Mouse (Mus musculus) lung, postnatal 10 days (tissue): ENCODE data around the gene Cwc25.
A peak's percentile ranks its signal among the peaks of the same experiment; 100 is the strongest.

Experiments used
- DNase-seq: peaks from one replicate; pipeline ENCODE4 v3.0.0; 2021

Gene Cwc25

GRCm38 (mm10) chr11:97766154-97766881, at the start of gene Cwc25:
TSS of gene Cwc25 (minus strand) at chr11:97766556.
- peak; percentile 98 for DNase-seq

GRCm38 (mm10) chr11:97815736-97816135, 49.4 kb upstream of the Cwc25 start:
- no peak for DNase-seq

DNA sequence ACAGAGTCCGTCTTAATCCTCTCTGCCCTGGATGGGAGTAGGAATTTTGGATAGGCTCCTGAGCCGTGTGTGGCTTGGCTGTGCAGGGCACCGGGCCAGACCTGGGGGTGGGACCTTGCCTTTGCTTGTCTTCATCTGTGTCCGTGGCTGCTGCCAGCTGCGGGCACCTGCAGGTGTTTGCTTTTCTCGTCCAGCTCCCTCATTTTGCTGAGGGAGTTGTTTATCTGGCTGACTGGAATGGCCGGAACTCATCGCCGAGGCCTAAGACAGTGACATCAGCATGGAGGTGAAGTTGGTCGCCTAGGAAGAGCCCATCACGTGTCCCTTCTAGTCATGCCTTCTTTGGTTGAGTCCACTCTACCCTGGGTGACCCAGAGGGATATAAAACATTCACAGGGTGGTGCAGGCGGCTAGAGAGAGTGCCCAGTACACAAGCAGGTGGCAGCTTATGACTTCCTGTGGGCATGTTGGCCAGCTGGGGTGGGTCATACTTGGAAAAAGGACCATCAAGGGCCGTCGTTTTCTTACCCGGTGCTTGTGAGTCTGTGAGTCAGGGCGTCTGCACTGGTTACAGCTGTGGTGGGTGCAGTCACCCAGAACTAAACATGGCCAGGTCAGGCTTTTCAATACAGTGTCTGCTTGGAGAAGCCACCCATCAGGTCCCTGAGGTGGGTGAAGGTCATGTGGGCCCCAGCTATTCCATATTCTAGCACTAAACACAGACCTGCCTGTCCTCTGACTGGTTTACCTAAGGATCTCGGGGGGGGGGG, 47.6 kb upstream of the Cwc25 start:
- DNase-seq: no peak

DNA sequence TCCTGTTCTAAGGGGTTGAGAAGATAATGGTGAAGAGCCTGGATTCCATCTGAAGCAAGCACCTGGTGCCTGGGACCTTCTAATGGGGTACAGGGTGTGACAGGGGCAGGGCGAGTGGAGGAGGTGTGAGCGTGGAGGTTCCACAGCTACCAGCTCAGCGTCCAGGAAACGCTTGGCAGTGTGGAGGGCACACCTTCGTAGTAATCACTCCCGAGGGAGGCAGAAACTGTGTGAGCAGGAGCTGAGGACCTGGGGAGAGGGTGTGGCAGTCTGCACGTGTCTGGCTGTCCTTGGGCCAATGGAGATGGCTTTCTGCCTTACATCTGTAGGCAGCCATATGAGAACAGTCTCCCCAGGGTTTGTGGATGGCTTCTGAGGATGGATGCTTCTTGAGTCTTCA, 46.7 kb upstream of the Cwc25 start:
- no peak for DNase-seq

GRCm38 (mm10) chr11:97812491-97812921, 46.1 kb upstream of the Cwc25 start:
- no peak for DNase-seq

DNA sequence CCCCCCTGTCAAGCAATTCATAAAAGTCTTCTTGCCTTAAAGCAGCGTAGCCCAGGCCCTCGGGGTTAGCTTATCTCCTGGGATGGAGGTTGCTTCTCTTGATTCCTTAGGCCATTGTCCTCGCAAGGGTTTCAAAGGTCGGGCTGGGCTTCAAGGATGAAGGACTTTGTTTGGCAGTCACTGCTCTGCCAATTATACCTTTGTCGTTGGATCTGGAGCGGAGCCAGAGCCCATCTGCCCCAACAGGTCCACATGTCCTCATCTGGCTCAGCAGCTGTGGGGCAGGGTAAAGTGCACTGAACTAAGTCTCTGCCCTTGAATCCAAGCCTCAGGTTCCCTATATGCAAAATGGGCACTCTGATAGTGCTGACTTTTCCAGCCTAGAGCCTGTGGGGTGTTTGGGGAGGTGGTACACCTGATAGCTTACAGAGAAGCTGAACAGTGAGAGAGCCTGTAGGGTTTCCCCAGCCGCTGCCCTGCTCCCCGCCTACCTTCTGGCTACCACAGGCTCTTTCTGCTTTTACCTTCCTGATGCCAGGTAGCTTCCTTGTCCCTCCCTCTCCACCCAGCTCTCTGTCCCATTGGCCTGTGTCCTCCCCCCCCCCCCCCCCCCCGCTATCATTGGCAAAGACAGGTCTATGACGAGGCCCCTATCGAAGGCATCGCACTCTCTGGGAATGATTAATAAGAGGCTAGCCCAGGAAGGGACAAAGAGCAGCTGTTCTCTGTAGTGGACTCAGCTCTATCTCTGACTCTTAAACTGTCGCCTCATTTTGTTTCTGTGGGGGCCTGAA, 45.4 kb upstream of the Cwc25 start:
- no peak for DNase-seq

DNA sequence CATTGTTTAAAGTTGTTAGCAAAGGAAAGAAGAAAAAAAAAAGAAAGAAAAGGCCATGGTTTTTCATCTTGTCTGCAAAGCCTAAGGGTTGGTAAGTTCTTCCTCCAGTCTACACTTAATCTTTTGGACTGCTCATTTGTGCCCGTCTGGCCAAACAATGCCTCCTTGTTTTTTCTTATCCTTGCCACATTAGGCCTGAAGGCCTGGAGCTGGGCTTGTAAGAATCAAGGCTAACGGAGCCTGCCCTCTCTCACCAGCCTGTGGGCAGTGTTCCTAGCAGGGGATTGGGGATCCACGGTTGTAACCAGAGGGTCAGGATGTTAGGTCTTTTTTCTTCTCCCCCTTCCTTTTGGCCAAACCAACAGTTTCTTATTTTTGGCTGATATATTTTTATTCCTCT, 44.6 kb upstream of the Cwc25 start:
- DNase-seq: no peak

GRCm38 (mm10) chr11:97810356-97810755, 44.0 kb upstream of the Cwc25 start:
- DNase-seq: peak; percentile 59

DNA sequence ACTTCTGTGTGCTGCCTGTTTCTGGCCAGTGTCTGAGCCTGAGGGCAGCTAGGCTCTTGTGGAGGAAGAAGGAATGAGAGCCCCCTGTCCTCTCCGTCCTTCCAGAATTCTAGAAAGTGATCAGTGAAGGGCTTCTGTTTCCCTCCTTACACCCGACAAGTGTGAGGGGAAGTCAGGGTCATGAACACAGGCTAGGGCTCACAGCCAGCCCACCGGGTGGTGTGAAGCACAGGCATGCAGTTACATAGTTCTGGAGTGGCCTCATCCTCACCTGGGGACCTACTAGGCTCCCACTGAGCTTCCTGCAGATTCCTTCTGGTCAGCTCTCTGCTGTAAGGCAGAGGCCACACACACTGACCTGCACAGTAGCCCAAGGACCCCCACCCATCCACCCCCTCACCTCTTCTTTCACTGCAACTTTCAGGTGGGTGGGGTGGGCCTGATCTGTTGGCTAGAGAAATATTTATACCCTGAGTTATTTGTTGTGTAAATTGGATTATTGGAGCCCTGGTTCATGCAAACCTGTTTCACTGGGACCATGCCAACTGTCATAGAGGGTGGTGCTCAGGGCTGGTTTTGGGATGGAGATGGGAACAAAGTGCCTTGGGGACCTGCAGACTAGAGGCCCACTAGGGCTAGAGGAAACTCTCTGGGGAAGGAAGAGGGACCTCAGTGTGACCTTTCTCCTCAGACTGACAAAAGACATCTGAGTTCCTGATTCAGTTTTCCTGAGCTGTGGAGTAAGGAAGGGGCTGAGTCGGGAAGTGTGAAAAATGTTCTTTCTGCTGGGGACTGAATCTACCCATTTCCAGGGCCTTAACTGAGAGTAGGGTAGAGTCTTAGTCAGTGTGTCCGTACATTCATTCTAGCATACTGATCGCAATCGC, 43.1 kb upstream of the Cwc25 start:
- DNase-seq: no peak

DNA sequence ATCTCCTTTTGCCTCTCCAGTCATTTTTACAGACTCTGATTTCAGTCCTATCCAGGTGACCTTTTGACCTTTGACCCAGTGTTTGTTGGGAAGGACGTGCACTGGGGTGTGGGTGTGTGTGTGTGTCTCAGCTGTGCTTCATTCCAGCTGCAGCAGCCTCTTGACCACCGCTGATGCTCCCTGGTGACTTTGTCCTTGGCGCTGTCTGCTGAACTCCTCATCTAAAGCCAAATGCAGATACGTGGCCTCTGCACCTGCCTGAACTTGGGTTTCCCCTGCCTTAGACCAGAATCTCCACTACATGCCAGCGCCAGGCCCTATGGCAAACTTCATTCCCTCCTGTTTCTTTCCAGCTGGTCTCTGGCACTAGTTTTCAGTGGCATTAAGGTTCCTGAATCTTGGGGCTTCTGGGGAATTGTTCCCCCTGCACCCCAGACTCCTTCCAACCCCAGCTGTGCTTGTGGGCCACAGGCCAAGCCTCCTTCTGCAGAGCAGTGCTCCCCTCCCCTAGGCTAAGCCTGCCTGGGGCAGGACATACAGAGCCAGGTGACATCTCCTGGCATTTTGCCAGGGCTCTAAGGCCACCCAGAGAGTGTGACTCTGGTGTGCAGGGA, 42.4 kb upstream of the Cwc25 start:
- no peak for DNase-seq

- peak; percentile 87 for DNase-seq
Measured at GRCm38 (mm10) chr11:97808093-97808492, 41.7 kb upstream of the Cwc25 start.

GRCm38 (mm10) chr11:97807626-97808025, 41.3 kb upstream of the Cwc25 start:
- DNase-seq: no peak

GRCm38 (mm10) chr11:97806613-97806964, 40.2 kb upstream of the Cwc25 start:
- no peak for DNase-seq

GRCm38 (mm10) chr11:97805662-97806612, 39.6 kb upstream of the Cwc25 start:
- DNase-seq: no peak

DNA sequence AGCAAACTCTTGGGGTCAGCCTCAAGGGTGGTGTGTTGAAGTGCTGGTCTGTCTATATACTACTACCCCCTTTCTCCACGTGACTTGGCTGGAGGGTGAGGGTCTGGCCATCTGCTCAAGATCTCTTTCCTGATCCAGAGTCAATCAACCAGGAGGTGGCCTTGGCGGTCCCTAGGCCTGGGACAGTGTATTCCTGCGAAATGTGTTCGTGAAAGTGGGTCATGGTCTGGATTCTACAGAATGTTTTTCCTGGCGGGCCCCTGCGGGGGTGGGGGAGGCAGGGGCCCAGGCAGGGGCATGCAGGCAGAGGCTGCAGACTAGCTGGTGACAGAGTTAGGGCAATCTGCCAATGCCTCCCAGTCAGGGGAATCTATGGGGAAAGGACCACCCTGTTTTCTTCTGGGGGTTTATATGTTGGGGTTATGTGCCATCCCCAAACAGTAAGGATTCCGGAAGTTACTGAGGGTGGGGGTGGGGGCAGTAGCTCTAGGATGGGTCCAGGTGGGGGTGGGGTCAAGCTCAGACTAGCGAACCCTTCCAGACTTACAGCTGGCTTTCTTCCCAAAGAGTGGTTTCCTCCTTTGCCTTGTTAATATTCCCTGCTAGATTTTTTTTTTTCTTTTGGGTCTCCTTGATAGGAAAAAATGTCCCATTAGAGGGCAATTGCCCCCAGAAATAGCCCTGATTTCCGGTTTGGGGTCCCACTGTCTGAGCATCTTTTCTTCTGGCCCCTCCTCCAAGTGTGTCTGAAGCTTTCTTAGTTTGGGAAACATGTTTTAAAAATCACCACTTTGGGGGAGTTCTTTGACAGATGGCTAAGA, 38.7 kb upstream of the Cwc25 start:
- DNase-seq: peak; percentile 68

DNA sequence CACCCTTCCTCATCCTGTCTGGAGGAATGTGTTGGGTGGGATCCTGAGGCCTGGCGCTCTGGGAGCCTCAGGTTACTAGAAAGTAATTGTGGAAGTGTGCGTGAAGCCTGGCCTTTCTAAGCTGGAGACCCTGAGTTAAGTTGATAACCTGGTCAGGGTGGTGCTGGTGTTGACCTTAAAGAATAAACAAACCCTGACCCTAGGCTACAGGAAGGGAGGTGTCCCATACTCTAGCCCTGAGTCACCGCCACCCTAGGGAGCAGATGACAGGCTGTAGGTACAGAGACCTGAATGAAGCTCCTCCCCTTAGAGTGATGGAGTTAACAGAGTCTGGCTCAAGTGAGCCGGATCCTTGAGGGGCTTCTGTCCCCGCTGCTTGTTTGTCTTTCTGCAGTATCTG, 37.5 kb upstream of the Cwc25 start:
- no peak for DNase-seq

DNA sequence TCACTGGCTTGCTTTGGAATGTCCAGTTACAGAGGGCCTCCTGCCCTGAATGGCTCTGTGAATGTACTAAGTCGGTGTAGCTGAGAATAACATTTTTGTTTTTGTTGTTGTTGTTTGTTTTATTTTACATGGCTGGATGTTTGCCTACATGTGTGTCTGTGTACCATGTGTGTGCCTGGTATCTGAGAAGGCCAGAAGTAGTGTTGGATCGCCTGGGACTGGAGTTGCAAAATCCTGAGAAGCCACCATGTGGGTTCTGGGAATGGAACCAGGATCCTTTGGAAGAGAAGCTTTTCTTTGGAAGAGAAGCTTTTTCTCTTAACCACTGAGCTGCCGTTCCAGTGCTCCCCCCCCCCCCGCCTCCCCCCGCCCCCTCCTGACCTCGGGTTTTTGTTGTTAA, 36.1 kb upstream of the Cwc25 start:
- no peak for DNase-seq

DNA sequence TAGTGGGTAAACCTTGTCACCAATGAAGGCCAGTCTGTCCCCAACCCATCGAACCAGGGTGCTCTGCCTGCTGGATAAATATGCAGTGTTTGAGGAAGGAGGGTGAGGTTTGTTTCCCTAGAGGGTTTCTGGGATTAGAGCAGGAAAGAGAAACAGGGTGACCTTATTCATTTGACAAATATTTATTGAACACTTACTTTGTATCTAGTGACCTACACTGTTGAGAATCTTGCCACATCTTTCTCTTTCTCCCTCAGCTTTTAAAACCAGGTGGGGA, 35.8 kb upstream of the Cwc25 start:
- no peak for DNase-seq

DNA sequence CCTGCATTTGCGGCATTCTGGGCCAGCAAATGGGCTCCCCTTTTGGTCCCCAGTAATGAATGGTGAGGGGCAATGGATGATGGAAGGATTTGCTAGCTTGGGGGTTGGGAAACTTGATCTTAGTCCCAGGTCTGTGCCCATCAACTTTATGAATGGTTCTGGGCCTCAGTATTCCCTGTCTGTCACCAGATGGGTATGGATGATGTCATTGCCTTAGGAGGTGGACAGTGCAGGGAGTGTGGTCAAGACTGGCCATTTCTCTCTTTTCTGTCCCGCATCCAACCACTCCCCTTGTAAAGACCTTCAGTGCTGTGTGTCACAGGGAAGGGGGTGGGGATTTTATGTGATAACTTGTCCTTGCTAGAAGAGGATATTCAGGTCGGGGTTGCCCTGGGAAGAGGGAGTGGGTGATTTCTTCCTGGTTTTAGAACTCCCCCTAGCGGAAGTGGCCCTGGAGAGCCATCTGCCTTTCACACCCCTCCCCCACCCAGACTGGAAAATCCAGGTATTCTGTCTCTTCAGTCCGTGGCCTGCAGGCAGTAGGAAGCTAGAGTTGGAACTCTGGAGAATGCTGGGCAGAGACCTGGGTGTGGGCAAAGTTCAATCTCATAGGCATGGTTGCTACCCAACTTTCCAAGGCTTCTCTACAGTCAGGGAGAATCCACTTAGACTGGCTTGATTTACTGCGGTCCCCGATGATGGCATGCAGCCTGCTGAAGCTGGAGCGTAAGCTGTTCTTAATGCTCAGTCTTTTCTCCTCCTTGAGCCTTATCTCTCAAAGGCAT, 35.2 kb upstream of the Cwc25 start:
- peak; percentile 76 for DNase-seq
